26 mouse cellular contexts compared by ENCODE assay signal in genomic region chr4:148782880-148783279, GRCm38 (mm10). TPM values are rescaled to one million over a fixed set of nuclear protein-coding genes. Genes with fewer than 3 reads are reported as not detected.
A peak's percentile ranks its signal among the peaks of the same experiment; 100 is the strongest.
DNase-seq lines count a peak whose midpoint lies in the region; ATAC-seq and TF ChIP-seq lines count a peak whose summit lies in the region.
"Had no signal": no experiment of that assay in that cellular context is flagged by ENCODE, and none has a peak within 500 bp of the region (broad histone marks: within the 10 kb centered on the region; RNA-seq: fewer than 3 reads in every experiment).

No protein-coding gene starts in this region.

- WGBS in heart, embryonic 13.5 days: 65% methylated on average over 6 of the region's 6 CpGs
- 65% methylated on average over 6 of the region's 6 CpGs for WGBS in heart, postnatal 0 days

- H3K27me3 ChIP-seq in heart, embryonic 13.5 days (replicated peaks): peaks cover 14% of the 10 kb centered on the region
- no peaks in the 10 kb centered on the region for H3K27me3 ChIP-seq in heart, postnatal 0 days (ENCODE audit: control insufficient read depth, insufficient read depth, low read length)
- H3K27me3 ChIP-seq in Patski: no peaks in the 10 kb centered on the region

- TF ChIP-seq CTCF in heart, postnatal 0 days (IDR thresholded peaks at IDR 0.05; ENCODE audit: low read depth): no peak
- no peak for TF ChIP-seq CTCF in Patski (IDR thresholded peaks at IDR 0.05)

- CTCF ChIA-PET in Patski (lab: Charles Lee): no interaction called here

- DNase-seq in heart, adult 11 months: no peak
- DNase-seq in heart, postnatal 0 days (ENCODE audit: low spot score): no peak
- DNase-seq in heart, postnatal 14 days: no peak
- no peak for DNase-seq in Patski (ENCODE audit: low read depth, low spot score)
- no peak for DNase-seq in lung, postnatal 36 days
- DNase-seq: adrenal gland, adult 2 months; adrenal gland, postnatal 14 days; cerebellum, adult 11-12 months; cerebellum, adult 8-10 months; cerebellum, postnatal 10 days; cerebellum, postnatal 36 days; embryo, embryonic 11 days; gastrocnemius, postnatal 25 days; kidney, adult 11 months; kidney, adult 8-10 months had no signal

- in situ Hi-C loops in Patski (cut with MboI; ENCODE audit: low pct_unique_long_range_greater_than_20kb): no loop called here

- TF ChIP-seq EP300 in heart, postnatal 0 days (IDR thresholded peaks at IDR 0.05; ENCODE audit: low read depth): no peak

- H3K36me3 ChIP-seq in heart, embryonic 13.5 days: no peaks in the 10 kb centered on the region
- H3K36me3 ChIP-seq in heart, postnatal 0 days (replicated peaks; ENCODE audit: control insufficient read depth, insufficient read depth, low read length): no peaks in the 10 kb centered on the region
- H3K36me3 ChIP-seq: embryonic facial prominence, embryonic 10.5 days; embryonic facial prominence, embryonic 13.5 days; forebrain, embryonic 12.5 days; forebrain, embryonic 15.5 days; hindbrain, embryonic 10.5 days; hindbrain, embryonic 13.5 days; intestine, embryonic 15.5 days had no signal

- no peak overlapping the region for H3K4me3 ChIP-seq in heart, embryonic 13.5 days
- H3K4me3 ChIP-seq in heart, postnatal 0 days (ENCODE audit: low read depth, low read length): no peak overlapping the region
- H3K4me3 ChIP-seq: embryonic facial prominence, embryonic 10.5 days; embryonic facial prominence, embryonic 13.5 days; erythroblast, embryonic 14.5 days; forebrain, embryonic 12.5 days; forebrain, embryonic 15.5 days; hindbrain, embryonic 10.5 days; hindbrain, embryonic 13.5 days; intestine, embryonic 15.5 days had no signal

- H3K9ac ChIP-seq in heart, embryonic 13.5 days: no peak overlapping the region
- no peak overlapping the region for H3K9ac ChIP-seq in heart, postnatal 0 days (replicated peaks; ENCODE audit: low read depth, low read length)
- H3K9ac ChIP-seq: embryonic facial prominence, embryonic 13.5 days; forebrain, embryonic 12.5 days; forebrain, embryonic 15.5 days; hindbrain, embryonic 13.5 days; intestine, embryonic 15.5 days had no signal

- H3K4me2 ChIP-seq in heart, embryonic 13.5 days: no peak overlapping the region
- no peak overlapping the region for H3K4me2 ChIP-seq in heart, postnatal 0 days (ENCODE audit: low read depth, low read length)
- H3K4me2 ChIP-seq: embryonic facial prominence, embryonic 13.5 days; forebrain, embryonic 12.5 days; forebrain, embryonic 15.5 days; heart, embryonic 11.5 days; hindbrain, embryonic 13.5 days; intestine, embryonic 15.5 days had no signal

- no peak for ATAC-seq in heart, embryonic 13.5 days (ENCODE audit: extremely low read depth, insufficient number of reproducible peaks, low FRiP score, low TSS enrichment)
- no peak for ATAC-seq in heart, postnatal 0 days (ENCODE audit: insufficient read depth, low read depth)
- peak; percentile 40 for ATAC-seq in Patski
- ATAC-seq: forebrain, embryonic 15.5 days; hindbrain, embryonic 16.5 days; intestine, embryonic 15.5 days had no signal

- peaks cover 71% of the 10 kb centered on the region for H3K4me1 ChIP-seq in heart, embryonic 13.5 days
- peaks cover 22% of the 10 kb centered on the region for H3K4me1 ChIP-seq in heart, postnatal 0 days (ENCODE audit: control insufficient read depth, insufficient read depth)
- H3K4me1 ChIP-seq: intestine, embryonic 15.5 days had no signal

- no peaks in the 10 kb centered on the region for H3K9me3 ChIP-seq in heart, embryonic 13.5 days
- no peaks in the 10 kb centered on the region for H3K9me3 ChIP-seq in heart, postnatal 0 days (replicated peaks; ENCODE audit: control insufficient read depth, low read length)
- H3K9me3 ChIP-seq: embryonic facial prominence, embryonic 10.5 days; embryonic facial prominence, embryonic 13.5 days; forebrain, embryonic 12.5 days; forebrain, embryonic 15.5 days; hindbrain, embryonic 10.5 days; hindbrain, embryonic 13.5 days; intestine, embryonic 15.5 days had no signal

- intact Hi-C loops in heart, postnatal 14 days (cut with DNase I): no loop called here

- H3K27ac ChIP-seq in heart, embryonic 13.5 days (replicated peaks): peak overlapping the region; percentile 86
- peak overlapping the region; percentile 84; the same call in 1 of the 2 replicates for H3K27ac ChIP-seq in heart, postnatal 0 days (ENCODE audit: low read depth)
- H3K27ac ChIP-seq: embryonic facial prominence, embryonic 10.5 days; embryonic facial prominence, embryonic 13.5 days; forebrain, embryonic 12.5 days; forebrain, embryonic 15.5 days; hindbrain, embryonic 10.5 days; hindbrain, embryonic 13.5 days; intestine, embryonic 15.5 days had no signal

- POLR2A ChIA-PET in Patski (lab: Charles Lee): no interaction called here

RNA-seq across cellular contexts. Expression of gene Casz1, which starts 21.3 kb away (rescaled TPM):
- 18.3 and 20.2 TPM in 2 replicates for polyA plus RNA-seq in heart, embryonic 13.5 days (2015; fragmentation: Nextera tagmentation; extraction: Ambion mirVana)
- total RNA-seq in heart, postnatal 0 days (2014; rRNA removed; ENCODE audit: low replicate concordance): 42.6 and 45.4 TPM in 2 replicates
- polyA plus RNA-seq in heart, postnatal 0 days (2015; fragmentation: Nextera tagmentation; extraction: Ambion mirVana): 13.7 and 16.4 TPM in 2 replicates
- 10 to 100 TPM; 48.1 to 53.1 TPM for total RNA-seq in heart, postnatal 14 days (2021)
- 6.0 TPM for polyA plus RNA-seq in Patski (2021)
